Mouse (Mus musculus) embryo, embryonic 10.5 days (tissue): ENCODE data around the gene Col4a2.

Experiments
- DNase-seq: peaks from one replicate; pipeline ENCODE4 v3.0.0-alpha.2; 2015; ENCODE audit warnings: low spot score

The Col4a2 gene

GRCm38 (mm10) chr8:11359846-11360245 is 47.2 kb downstream of the Col4a2 start:
- DNase-seq: no peak

DNA sequence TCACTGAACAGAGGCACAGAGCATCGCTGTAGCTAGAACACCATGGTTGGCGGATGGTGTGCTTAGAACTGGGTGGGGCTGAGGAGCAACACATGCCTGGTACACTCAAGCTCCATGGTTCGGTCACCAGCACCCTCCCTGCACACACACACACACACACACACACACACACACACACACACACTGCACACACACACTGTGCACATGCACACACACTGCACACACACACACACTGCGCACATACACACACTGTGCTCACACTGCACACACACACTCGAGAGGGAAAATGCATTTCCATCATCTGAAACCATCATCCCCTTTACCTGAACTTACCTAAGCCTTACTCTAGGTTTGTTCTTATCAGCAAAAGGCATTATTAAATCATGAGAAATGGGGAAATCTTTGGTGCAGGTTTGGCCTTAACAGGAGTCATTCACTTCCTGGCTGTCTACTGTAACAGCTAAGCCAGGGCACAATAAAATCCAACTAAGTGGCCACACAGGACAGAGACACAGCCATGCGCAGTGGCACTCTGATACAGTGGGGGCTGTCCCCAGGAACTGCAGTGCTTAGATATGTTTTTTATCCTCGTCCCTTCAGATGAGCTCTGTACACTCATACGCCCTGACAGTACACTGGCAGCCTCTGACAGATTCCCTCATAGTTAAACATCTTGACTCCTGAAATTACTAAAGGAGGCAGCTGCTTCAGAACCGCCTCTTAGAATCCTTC is 49.1 kb downstream of the Col4a2 start:
- no peak for DNase-seq

GRCm38 (mm10) chr8:11362278-11363214 is 49.9 kb downstream of the Col4a2 start:
- peak; percentile 80 for DNase-seq

- peak; percentile 54 for DNase-seq
Observed at GRCm38 (mm10) chr8:11363340-11364126, 50.9 kb downstream of the Col4a2 start.

GRCm38 (mm10) chr8:11366251-11366650 is 53.6 kb downstream of the Col4a2 start:
- no peak for DNase-seq

DNA sequence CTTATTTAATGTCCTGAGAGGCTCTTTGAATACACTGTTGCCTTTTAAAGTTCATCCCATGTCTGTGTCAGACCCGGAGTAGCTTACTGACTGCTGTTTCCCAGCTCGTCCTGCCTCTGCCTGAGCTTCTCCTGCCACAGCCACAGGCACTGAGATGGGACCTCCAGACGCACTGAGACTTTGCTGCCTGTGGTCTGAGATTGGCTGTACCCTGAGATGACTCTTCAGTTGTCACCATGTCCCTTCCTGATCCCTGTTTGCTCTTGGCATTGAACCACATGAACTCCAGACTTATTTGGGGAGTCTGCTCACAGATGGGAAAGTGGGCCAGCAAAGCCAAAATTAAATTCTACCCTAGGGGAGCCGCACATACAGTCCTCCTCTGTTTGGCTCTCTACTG is 54.1 kb downstream of the Col4a2 start:
- no peak for DNase-seq

DNA sequence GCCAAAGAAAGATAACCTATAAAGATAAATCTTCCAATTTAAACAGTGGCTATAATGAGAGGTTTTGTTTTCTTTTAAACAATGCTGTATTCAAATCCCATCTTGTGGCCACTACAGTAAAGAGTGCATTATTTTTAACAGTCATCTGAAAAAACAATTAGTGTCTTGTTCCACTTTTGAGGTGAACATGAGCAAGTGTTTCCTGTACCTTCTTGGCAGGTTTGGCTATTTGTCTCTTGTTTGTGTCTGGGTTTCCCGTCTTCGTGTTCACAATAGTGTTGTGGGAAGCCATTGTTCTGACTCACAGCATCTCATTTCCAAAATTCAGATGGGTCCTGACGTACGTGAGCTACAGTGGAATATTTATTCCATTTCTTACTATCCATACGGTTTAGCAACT is 55.1 kb downstream of the Col4a2 start:
- no peak for DNase-seq

DNA sequence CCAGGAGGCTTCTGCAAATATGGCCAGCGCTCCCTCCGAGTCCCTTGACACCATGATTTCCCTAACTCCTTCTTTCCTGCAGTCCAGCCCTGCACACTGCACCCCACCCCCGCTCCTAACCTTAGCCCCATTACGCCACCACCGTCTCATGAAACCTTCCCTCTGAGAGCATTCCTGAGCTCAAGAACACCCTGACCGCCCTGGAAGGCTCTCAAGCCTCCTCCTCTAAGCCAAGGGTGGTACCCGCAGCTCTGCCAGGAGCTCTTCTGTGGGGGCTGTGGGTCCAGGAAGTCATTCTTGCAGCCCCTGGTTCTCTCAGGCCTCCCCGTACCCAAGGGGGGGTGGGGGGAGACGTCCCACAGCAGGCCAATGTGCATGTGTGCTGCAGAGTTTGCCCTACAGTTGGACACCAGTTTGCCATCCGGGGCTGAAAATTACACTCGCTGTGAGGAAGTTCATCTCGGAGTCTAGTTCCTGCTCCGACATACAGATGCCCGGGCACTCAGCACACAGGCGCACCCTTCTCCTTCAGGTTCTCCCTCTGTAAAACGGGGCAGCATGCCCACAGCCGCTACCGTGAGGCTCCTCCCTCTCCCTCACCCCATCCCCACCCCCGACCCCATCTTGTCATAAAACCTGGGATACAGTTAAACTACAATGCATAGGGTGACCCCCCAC is 57.1 kb downstream of the Col4a2 start:
- no peak for DNase-seq

DNA sequence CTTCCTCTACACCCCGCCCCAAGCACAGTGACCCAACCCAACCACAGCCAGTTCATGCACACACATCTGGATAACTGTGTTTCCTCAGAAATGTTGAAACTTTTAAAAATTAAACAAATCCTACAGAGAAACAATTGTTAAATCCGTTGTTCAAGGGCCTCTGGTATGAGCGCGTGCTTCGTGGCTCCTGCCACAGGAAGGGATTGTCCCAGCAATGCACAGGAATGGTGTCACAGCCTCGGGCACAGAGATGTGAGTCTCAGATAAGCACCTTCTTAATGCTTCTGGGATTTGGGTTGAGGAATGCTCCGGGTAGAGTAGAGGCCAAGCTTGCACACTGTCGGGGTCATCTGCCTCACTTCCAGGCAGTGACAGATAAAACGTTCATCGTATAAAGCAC is 58.7 kb downstream of the Col4a2 start:
- no peak for DNase-seq

DNA sequence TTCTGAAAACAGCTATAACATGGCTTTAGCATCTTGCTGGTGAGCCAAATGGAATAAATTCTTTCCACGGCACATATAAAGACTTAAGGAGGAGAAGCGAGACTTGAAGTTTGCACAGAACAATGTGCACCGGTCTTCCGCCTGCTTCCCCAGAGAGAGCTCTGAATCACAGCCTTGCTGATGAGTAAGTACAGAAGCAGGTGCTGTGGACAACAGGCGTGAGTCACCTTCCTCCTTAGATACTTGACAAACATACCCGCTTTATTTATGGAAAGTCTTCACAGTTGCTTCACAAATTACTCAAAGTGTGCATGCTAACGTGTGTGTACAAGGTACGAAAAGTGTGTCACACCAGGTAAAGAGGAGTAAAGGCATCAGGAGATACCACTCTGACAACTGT is 59.5 kb downstream of the Col4a2 start:
- DNase-seq: no peak

DNA sequence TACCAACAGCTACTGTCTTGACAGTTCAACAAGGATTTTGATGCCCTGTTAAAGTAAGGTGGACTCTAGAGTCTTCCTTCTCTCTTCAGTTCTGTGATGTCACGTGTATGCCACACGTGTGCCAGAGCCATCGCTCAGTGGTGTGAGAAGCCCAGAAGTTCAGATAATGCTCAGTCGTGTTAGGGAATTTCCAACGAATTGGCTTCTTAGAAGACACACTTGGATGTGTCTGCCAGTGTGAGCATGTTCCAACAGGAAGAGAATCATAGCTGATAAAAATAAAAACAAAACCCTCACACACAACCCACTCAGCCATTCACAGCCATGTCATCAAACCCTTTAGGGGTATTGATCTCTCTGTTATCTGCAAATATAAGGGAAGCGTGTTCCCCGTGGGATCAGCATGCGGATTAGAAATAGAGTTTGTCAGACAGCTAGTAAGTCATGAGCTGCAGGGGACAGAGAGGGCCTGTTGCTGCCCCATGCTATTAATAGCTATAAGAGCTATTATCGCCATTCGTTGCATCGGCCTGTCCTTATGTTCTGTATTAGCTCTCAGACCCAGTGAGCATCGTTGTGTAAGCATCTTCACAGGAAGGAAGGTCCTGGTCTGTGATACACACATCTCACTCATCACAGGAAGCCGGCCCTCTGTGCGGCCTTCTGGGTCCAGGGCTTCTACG is 61.2 kb downstream of the Col4a2 start:
- DNase-seq: no peak

DNA sequence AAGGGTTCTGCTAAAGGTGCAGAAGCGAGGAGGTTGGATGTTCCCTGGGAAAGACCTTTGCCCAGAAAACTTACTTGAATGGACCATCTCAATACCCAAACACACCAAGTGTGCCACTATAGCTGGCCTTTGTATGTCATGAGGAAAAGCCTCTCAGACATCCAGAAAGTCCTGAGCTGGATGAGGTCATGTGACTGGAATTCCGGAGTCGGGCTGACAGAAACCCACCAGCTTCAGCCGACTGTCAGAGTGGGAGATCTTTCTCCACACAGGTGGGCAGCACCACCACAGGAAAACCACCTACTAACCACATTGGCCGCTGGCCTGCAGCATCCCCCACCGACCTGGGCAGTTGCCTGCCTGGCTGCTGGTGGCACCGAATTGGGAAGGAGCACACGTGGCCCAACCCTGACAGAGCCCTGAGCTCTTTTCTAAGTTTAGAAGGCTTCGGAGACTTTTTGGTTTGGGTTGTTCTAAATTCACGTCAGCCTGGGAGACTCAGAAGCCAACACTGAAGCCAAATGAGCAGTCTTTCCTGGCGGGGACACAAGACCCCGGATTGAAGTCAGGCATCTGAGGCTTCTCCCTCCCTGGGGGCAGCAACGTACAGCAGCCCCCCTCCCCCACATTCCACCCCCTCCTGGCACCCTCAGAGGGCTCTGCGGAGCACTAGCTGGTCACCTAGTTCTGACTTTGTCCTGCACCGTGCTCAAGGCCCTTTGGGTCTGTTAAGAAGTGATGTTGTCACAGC is 61.9 kb downstream of the Col4a2 start:
- no peak for DNase-seq

- DNase-seq: no peak
Observed at GRCm38 (mm10) chr8:11375749-11376438, 63.3 kb downstream of the Col4a2 start.

- DNase-seq: no peak
Observed at GRCm38 (mm10) chr8:11377391-11378210, 65.0 kb downstream of the Col4a2 start.

DNA sequence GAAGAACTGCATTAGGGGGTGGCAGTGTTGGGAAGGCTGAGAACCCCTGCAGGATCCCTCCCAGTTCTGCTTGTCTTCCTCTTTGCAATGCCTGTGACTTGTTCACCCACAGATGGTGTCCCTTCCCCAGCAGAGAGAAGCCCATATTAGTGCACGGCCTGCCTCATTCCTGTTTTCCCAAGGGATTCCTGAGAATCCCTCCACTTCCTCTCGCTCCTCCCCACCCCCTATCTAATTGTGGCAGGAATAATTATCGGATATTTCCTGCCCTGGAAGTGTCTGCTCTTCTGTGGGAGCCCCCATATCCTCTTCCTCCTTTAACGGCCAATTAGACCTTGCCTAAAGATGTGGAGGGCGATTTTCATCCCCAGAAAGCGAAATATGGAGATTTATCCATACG is 67.0 kb downstream of the Col4a2 start:
- no peak for DNase-seq

DNA sequence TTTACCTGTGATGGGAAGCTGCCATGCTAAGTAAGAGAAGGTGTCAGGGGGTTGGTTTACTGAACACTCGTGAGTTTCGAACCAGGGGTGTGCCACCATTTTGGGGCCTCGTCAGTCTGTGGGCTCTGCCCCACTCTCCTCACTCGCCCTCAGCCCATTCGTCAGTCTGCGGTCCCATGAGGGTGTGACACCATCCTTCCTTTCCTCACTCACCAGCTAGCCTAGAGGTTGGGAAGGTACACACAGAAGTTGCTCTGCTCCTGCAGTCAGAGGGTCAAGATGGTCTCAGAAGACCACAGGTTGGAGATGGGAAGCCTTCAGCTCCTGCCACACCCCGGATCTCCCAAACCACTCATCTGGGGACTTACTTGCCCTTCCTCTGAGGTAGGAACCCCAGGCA is 68.9 kb downstream of the Col4a2 start:
- no peak for DNase-seq

DNA sequence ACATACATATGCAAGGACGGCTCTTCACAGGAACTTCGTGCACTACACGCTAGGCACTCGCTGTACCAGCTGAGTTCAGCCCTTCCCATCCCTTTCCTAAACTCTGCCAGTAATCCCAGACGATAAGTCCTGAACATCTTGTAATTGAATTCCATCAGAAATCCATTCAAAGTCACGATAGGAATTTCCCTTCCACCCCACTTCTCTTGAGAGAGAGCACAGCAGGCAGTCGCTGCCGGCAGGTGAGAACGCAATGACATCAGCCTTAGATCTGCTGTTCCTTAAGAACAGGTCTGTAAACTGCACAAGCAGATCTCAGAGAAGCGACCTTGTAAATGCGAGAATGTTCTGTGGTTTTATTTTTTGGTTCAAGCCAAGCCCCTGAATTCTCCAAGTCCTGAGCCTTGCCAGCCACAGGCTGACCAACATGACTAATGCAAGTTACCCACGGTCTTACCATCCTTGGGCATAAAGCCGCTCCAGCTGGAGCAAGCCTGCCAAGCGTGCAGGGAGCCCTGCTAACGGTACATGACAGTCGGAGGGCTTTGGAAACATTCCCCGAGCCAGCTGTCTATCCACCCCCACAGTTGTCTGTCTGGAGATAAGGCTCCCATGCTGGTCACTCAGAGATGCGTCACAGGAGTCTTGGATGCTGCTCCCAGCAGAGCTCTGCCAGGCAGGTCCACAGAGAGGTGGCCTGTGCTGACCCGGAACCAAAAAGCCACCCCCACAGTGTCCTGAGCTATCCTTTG is 69.6 kb downstream of the Col4a2 start:
- no peak for DNase-seq

DNA sequence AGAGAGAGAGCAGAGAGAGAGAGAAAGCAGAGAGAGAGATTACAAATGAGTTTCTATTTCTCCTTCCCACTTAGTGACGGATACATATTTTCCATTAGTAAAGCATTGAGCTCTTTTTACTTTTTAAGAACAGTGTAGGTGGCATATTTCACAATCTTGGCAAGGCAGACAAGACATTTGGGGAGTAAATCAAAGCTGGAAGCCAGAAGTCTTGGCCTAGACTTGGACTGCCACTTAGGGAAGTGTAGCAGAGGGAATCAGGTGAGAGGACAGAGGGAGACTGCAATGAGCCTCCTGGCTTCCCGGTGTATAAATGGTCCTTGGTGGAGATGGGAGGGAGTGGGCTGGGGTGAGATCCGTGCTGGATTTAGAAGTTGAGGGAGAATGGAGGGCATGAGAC is 70.3 kb downstream of the Col4a2 start:
- DNase-seq: no peak
